Mouse (Mus musculus) E14TG2a.4 (cell line): ENCODE measurements around the gene Lrrc71.

Experiments used
- CTCF ChIP-seq: conservative IDR thresholded peaks from 2 replicates; pipeline ENCODE4 v1.5.1; 2014; ENCODE audit warnings: low read length
- NANOG ChIP-seq: IDR thresholded peaks from 2 replicates; pipeline ENCODE4 v1.6.1; 2014; ENCODE audit warnings: borderline replicate concordance, low read length, mixed read lengths

DNA sequence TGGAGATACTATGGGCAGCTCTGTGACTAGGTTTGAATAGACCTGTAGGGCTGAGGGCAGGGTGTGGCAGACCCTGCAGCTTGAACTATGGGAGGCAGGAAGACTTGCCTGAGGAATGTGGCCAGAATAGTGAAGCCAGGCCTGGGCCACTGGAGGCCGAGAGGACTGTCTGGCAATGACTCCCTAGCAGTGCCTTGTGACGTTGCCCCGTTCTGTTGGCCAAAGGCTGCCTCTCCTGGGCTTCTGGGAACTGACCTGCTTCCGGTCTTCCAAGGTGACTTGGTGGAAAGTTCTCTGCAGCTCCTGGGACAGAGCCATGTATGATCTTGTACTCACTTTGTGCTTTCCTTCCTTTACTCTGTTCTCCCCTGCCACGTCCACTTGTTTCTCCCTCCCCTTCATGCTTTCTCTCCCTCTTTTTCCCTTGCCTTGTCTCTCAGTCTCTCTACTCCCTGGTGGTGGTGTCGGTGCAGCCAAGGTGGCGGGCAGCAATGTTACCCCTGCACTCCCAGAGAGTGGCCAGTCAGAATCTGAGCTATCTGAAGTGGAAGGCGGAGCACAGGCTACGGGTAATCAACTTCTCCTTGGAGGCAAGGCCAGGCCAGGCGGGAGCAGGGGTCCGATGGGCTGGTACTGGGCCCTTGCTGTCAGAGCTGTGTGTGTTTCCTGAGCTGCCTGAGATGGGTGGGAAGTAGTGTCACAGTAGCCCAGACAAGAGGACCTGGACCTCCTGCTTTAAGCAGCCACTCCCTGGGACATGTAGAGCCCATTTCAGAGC is 14.3 kb downstream of the Lrrc71 start:
- TF ChIP-seq CTCF (no peak), NANOG (no peak)
